ENCODE assay signal across 22 mouse cellular contexts in the genomic region with DNA sequence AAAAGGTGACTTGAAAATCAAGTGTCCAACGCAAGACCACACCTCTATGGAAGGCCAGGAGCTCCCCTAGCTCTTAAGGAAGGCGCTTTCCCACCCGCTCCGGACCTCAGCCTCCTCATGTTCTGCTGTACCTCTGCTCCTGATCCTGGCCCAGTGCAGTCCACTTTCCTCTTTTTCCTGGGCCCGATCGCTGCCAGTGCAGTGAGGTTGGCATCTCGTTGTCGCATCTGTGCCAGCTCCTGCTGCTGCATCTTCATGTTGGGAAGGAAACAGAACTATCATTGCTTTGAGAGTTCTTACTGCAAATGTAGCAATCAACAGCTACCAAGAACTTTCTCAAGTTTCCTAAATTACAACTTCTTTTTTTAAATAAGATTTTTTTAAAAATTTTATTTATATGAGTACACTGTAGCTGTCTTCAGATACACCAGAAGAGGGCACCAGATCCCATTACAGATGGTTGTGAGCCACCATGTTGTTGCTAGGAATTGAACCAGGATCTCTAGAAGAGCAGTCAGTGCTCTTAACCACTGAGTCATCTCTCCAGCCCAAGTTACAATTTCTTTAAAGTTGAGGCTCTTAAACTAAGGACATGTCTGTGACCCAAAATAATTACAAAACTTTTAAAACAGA. TPM values are rescaled to one million over a fixed set of nuclear protein-coding genes. Genes with fewer than 3 reads are reported as not detected.
DNase-seq lines count a peak whose midpoint lies in the region; ATAC-seq and TF ChIP-seq lines count a peak whose summit lies in the region.
"Had no signal": no experiment of that assay in that cellular context is flagged by ENCODE, and none has a peak within 500 bp of the region (broad histone marks: within the 10 kb centered on the region; RNA-seq: fewer than 3 reads in every experiment).

No protein-coding gene starts in this region.

- no peaks in the 10 kb centered on the region for H3K27me3 ChIP-seq in forebrain, embryonic 14.5 days (replicated peaks; ENCODE audit: control insufficient read depth, insufficient read depth, low read length)
- no peaks in the 10 kb centered on the region for H3K27me3 ChIP-seq in forebrain, embryonic 12.5 days
- no peaks in the 10 kb centered on the region for H3K27me3 ChIP-seq in midbrain, postnatal 0 days (ENCODE audit: insufficient read depth, low read length)
- H3K27me3 ChIP-seq in midbrain, embryonic 16.5 days (ENCODE audit: control insufficient read depth, insufficient read depth, low read depth, low read length) = no peaks in the 10 kb centered on the region
- H3K27me3 ChIP-seq in stomach, postnatal 0 days (ENCODE audit: control insufficient read depth, insufficient read depth, low read length) = no peaks in the 10 kb centered on the region
- H3K27me3 ChIP-seq: embryonic facial prominence, embryonic 13.5 days; heart, embryonic 13.5 days; hindbrain, embryonic 15.5 days; limb, embryonic 13.5 days; neural tube, embryonic 12.5 days; Patski had no signal

- H3K36me3 ChIP-seq in forebrain, embryonic 14.5 days (ENCODE audit: control insufficient read depth, insufficient read depth, low read length) = peaks cover 90% of the 10 kb centered on the region
- peaks cover 83% of the 10 kb centered on the region for H3K36me3 ChIP-seq in forebrain, embryonic 12.5 days (replicated peaks)
- peaks cover 54% of the 10 kb centered on the region for H3K36me3 ChIP-seq in midbrain, postnatal 0 days (ENCODE audit: insufficient read depth, low read length)
- peaks cover 26% of the 10 kb centered on the region for H3K36me3 ChIP-seq in midbrain, embryonic 16.5 days (ENCODE audit: control insufficient read depth, insufficient read depth, low read length)
- H3K36me3 ChIP-seq in stomach, postnatal 0 days (ENCODE audit: control insufficient read depth, insufficient read depth, low read length) = peaks cover 24% of the 10 kb centered on the region

- no peak overlapping the region for H3K4me3 ChIP-seq in forebrain, embryonic 14.5 days (ENCODE audit: low read depth, low read length)
- no peak overlapping the region for H3K4me3 ChIP-seq in forebrain, embryonic 12.5 days (replicated peaks)
- H3K4me3 ChIP-seq in layer of hippocampus, adult 2 months = no peak overlapping the region
- no peak overlapping the region for H3K4me3 ChIP-seq in midbrain, postnatal 0 days (ENCODE audit: low read depth, low read length)
- H3K4me3 ChIP-seq in midbrain, embryonic 16.5 days (ENCODE audit: low read depth, low read length) = no peak overlapping the region
- H3K4me3 ChIP-seq in stomach, postnatal 0 days (ENCODE audit: low read depth, low read length) = no peak overlapping the region
- H3K4me3 ChIP-seq: embryonic facial prominence, embryonic 13.5 days; heart, embryonic 13.5 days; hindbrain, embryonic 15.5 days; limb, embryonic 13.5 days; neural tube, embryonic 12.5 days had no signal

- no peak overlapping the region for H3K9ac ChIP-seq in forebrain, embryonic 14.5 days (ENCODE audit: low read length)
- no peak overlapping the region for H3K9ac ChIP-seq in forebrain, embryonic 12.5 days
- H3K9ac ChIP-seq in midbrain, postnatal 0 days (replicated peaks; ENCODE audit: low read length, poor library complexity, severe bottlenecking) = no peak overlapping the region
- H3K9ac ChIP-seq in midbrain, embryonic 16.5 days (ENCODE audit: low read depth, low read length) = no peak overlapping the region
- no peak overlapping the region for H3K9ac ChIP-seq in stomach, postnatal 0 days (ENCODE audit: low read length)
- H3K9ac ChIP-seq: embryonic facial prominence, embryonic 13.5 days; heart, embryonic 13.5 days; hindbrain, embryonic 15.5 days; limb, embryonic 13.5 days; neural tube, embryonic 12.5 days had no signal

- no peak overlapping the region for H3K27ac ChIP-seq in forebrain, embryonic 14.5 days (ENCODE audit: low read depth, low read length)
- H3K27ac ChIP-seq in forebrain, embryonic 12.5 days = no peak overlapping the region
- H3K27ac ChIP-seq in layer of hippocampus, adult 2 months = no peak overlapping the region
- no peak overlapping the region for H3K27ac ChIP-seq in midbrain, postnatal 0 days (ENCODE audit: low read depth, low read length)
- no peak overlapping the region for H3K27ac ChIP-seq in midbrain, embryonic 16.5 days (ENCODE audit: low read length)
- H3K27ac ChIP-seq in stomach, postnatal 0 days (replicated peaks) = no peak overlapping the region
- H3K27ac ChIP-seq: embryonic facial prominence, embryonic 13.5 days; heart, embryonic 13.5 days; hindbrain, embryonic 15.5 days; limb, embryonic 13.5 days; neural tube, embryonic 12.5 days had no signal

- 94% methylated on average over 8 of the region's 8 CpGs for WGBS in forebrain, embryonic 14.5 days
- WGBS in forebrain, embryonic 12.5 days = 96% methylated on average over 8 of the region's 8 CpGs
- 89% methylated on average over 8 of the region's 8 CpGs for WGBS in midbrain, postnatal 0 days
- WGBS in midbrain, embryonic 16.5 days = 92% methylated on average over 8 of the region's 8 CpGs
- 96% methylated on average over 8 of the region's 8 CpGs for WGBS in stomach, postnatal 0 days

- no peaks in the 10 kb centered on the region for H3K9me3 ChIP-seq in forebrain, embryonic 14.5 days (replicated peaks; ENCODE audit: control insufficient read depth, low read length)
- H3K9me3 ChIP-seq in forebrain, embryonic 12.5 days = no peaks in the 10 kb centered on the region
- no peaks in the 10 kb centered on the region for H3K9me3 ChIP-seq in midbrain, postnatal 0 days (ENCODE audit: low read length)
- H3K9me3 ChIP-seq in midbrain, embryonic 16.5 days (replicated peaks; ENCODE audit: control insufficient read depth, low read length, poor library complexity, severe bottlenecking) = no peaks in the 10 kb centered on the region
- H3K9me3 ChIP-seq in stomach, postnatal 0 days (ENCODE audit: control insufficient read depth, low read length) = no peaks in the 10 kb centered on the region
- H3K9me3 ChIP-seq: embryonic facial prominence, embryonic 13.5 days; hindbrain, embryonic 15.5 days had no signal

- TF ChIP-seq CTCF in layer of hippocampus, adult 2 months (conservative IDR thresholded peaks at IDR 0.05) = peak; percentile 69
- TF ChIP-seq CTCF in midbrain, postnatal 0 days (IDR thresholded peaks at IDR 0.05) = peak; percentile 17; the same call in 1 of the 2 replicates
- peak; percentile 39 for TF ChIP-seq CTCF in stomach, postnatal 0 days (IDR thresholded peaks at IDR 0.05; ENCODE audit: low read depth)

- no peak overlapping the region for H3K4me2 ChIP-seq in forebrain, embryonic 14.5 days (ENCODE audit: low read length)
- H3K4me2 ChIP-seq in forebrain, embryonic 12.5 days = no peak overlapping the region
- no peak overlapping the region for H3K4me2 ChIP-seq in midbrain, postnatal 0 days (ENCODE audit: low read depth, low read length, poor library complexity, severe bottlenecking)
- no peak overlapping the region for H3K4me2 ChIP-seq in midbrain, embryonic 16.5 days (ENCODE audit: low read length)
- no peak overlapping the region for H3K4me2 ChIP-seq in stomach, postnatal 0 days (replicated peaks; ENCODE audit: low read depth)
- H3K4me2 ChIP-seq: embryonic facial prominence, embryonic 13.5 days; heart, embryonic 13.5 days; hindbrain, embryonic 15.5 days; limb, embryonic 13.5 days; neural tube, embryonic 12.5 days had no signal

- DNase-seq in forebrain, embryonic 14.5 days (ENCODE audit: low spot score) = peak; percentile 6
- DNase-seq in layer of hippocampus, adult 2 months (ENCODE audit: low spot score in 2 of 2) = no peak
- DNase-seq in layer of hippocampus, adult 18-20 months (ENCODE audit: low spot score in 2 of 2) = no peak
- DNase-seq in midbrain, postnatal 0 days (ENCODE audit: low spot score) = peak; percentile 12
- DNase-seq in stomach, postnatal 0 days (ENCODE audit: low spot score) = no peak
- no peak for DNase-seq in thymus, postnatal 25 days
- DNase-seq: adrenal gland, postnatal 10 days; heart, adult 11 months; heart, postnatal 36 days; kidney, adult 18-20 months; kidney, postnatal 14 days; layer of hippocampus, adult 9-11 months; lung, postnatal 4 days; thymus, postnatal 36 days had no signal

- no peaks in the 10 kb centered on the region for H3K4me1 ChIP-seq in forebrain, embryonic 14.5 days (ENCODE audit: control insufficient read depth, insufficient read depth, low read length)
- H3K4me1 ChIP-seq in forebrain, embryonic 12.5 days = no peaks in the 10 kb centered on the region
- H3K4me1 ChIP-seq in midbrain, postnatal 0 days (ENCODE audit: insufficient read depth, low read length) = no peaks in the 10 kb centered on the region
- no peaks in the 10 kb centered on the region for H3K4me1 ChIP-seq in midbrain, embryonic 16.5 days (ENCODE audit: control insufficient read depth, insufficient read depth, low read length)
- H3K4me1 ChIP-seq in stomach, postnatal 0 days (replicated peaks; ENCODE audit: control insufficient read depth, insufficient read depth) = no peaks in the 10 kb centered on the region
- H3K4me1 ChIP-seq: embryonic facial prominence, embryonic 13.5 days; heart, embryonic 13.5 days; hindbrain, embryonic 15.5 days; limb, embryonic 13.5 days; neural tube, embryonic 12.5 days had no signal

- ATAC-seq in forebrain, embryonic 14.5 days = no peak
- no peak for ATAC-seq in forebrain, embryonic 12.5 days (ENCODE audit: low FRiP score)
- no peak for ATAC-seq in midbrain, postnatal 0 days (ENCODE audit: low FRiP score)
- ATAC-seq in midbrain, embryonic 16.5 days = no peak
- ATAC-seq in stomach, postnatal 0 days (ENCODE audit: low FRiP score, low TSS enrichment) = no peak
- ATAC-seq: Patski had no signal

- TF ChIP-seq EP300 in stomach, postnatal 0 days (optimal IDR thresholded peaks at IDR 0.05) = no peak

RNA-seq across cellular contexts. Expression of gene Taf4, which starts 55.3 kb away (rescaled TPM):
- 4.3 and 5.8 TPM in 2 replicates for polyA plus RNA-seq in forebrain, embryonic 14.5 days (2014; fragmentation: Nextera tagmentation; extraction: Ambion mirVana)
- polyA plus RNA-seq in forebrain, embryonic 12.5 days (2016; fragmentation: Nextera tagmentation; extraction: Ambion mirVana) = 5.2 and 5.8 TPM in 2 replicates
- 10 to 100 TPM; 22.5 to 23.4 TPM for total RNA-seq in layer of hippocampus, adult 2 months (2021)
- 10 to 100 TPM; 20.8 to 23.7 TPM for total RNA-seq in layer of hippocampus, adult 18-20 months (2021)
- 11.4 and 15.0 TPM in 2 replicates for total RNA-seq in midbrain, postnatal 0 days (2014; rRNA removed)
- 2.2 and 2.9 TPM in 2 replicates for polyA plus RNA-seq in midbrain, postnatal 0 days (2015; fragmentation: Nextera tagmentation; extraction: Ambion mirVana)
- polyA plus RNA-seq in midbrain, embryonic 16.5 days (2015; fragmentation: Nextera tagmentation; extraction: Ambion mirVana) = 3.1 and 3.6 TPM in 2 replicates
- 2.1 TPM in 2 replicates for polyA plus RNA-seq in stomach, postnatal 0 days (2015; fragmentation: Nextera tagmentation; extraction: Ambion mirVana)

Comparison
In these comparisons a context has a peak if more than half of its experiments do, and no peak if none do; other contexts are left out.
1. DNase-seq: peak in forebrain, embryonic 14.5 days (single experiment) and midbrain, postnatal 0 days (single experiment); none in layer of hippocampus, adult 2 months (0 of 2), layer of hippocampus, adult 18-20 months (0 of 2), stomach, postnatal 0 days (single experiment) and thymus, postnatal 25 days (single experiment).
2. CTCF ChIP-seq: peak in every context shown above with its lines; median percentile 69 in layer of hippocampus, adult 2 months; 39 in stomach, postnatal 0 days; 17 in midbrain, postnatal 0 days.